Mouse (Mus musculus): ENCODE measurements around the gene Caskin2.

GRCm38 (mm10) chr11:115811381-115812093 lies 1.9 kb downstream of the Caskin2 start:
- TF ChIP-seq MAFK (IDR thresholded peaks at IDR 0.05; ENCODE audit: insufficient read depth, low read depth, low read length), result no peak
- TF ChIP-seq ZC3H11A (IDR thresholded peaks at IDR 0.05; ENCODE audit: borderline replicate concordance, low read depth, low read length), result no peak
- TF ChIP-seq HCFC1 (IDR thresholded peaks at IDR 0.05; ENCODE audit: borderline replicate concordance, insufficient read depth, low read length), result no peak
- no peak for TF ChIP-seq CHD2 (IDR thresholded peaks at IDR 0.05; ENCODE audit: low read depth, low read length)
- no peak for TF ChIP-seq ZNF384 (IDR thresholded peaks at IDR 0.05; ENCODE audit: low read depth, low read length)
